Mouse (Mus musculus) olfactory bulb, adult 2 months (tissue): ENCODE measurements around the gene Grin3b.

Experiments used
- CTCF ChIP-seq: fragments of 200-500 bp; IDR thresholded peaks from 2 replicates; pipeline ENCODE4 v1.5.1; 2012; ENCODE audit warnings: low read depth, mild to moderate bottlenecking, low read length, moderate library complexity; ENCODE audit not compliant: insufficient read depth
- POLR2A ChIP-seq: fragments of 200-500 bp; IDR thresholded peaks from 2 replicates; pipeline ENCODE4 v1.6.1; 2012; ENCODE audit warnings: mild to moderate bottlenecking, low read depth, low read length, moderate library complexity; ENCODE audit not compliant: insufficient read depth

DNA sequence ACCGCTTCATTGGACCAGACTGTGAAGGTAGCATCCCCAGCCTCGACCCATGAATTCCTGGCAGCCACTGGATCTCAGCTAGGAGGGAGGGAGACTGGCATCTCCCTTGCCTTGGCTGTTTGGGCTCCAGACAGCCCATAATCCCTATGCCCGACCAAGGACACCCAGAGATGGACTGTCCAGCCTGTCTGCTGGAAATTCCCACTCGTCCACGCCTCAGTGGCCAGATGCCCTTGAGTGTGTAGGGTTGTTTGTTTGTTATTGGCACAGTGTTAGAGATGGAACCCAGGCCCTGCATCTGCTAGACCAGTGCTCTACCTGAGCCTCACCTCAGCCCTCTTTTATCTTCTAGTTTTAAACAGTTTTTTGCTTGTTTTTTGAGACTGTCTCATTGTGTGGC is 5.2 kb upstream of the Grin3b start:
- no peak for TF ChIP-seq POLR2A
- TF ChIP-seq CTCF = no peak
